Mouse (Mus musculus): ENCODE results near the gene Gm49510.

GRCm38 (mm10) chr15:78931577-78931976 lies 32.1 kb downstream of the Gm49510 start:
- TF ChIP-seq POLR2A (IDR thresholded peaks at IDR 0.05; ENCODE audit: borderline replicate concordance, extremely low read depth, low read depth, low read length): no peak
- peak; percentile 79 for TF ChIP-seq CTCF (IDR thresholded peaks at IDR 0.05; ENCODE audit: insufficient read depth, low read length)

All from lung, adult 2 months (tissue).